Mouse (Mus musculus) small intestine, adult 2 months (tissue): ENCODE measurements around the gene Actl6b. TPM values are rescaled to one million over a fixed set of nuclear protein-coding genes. Genes with fewer than 3 reads are reported as not detected.
"Not testable (repeated sequence)": the region's sequence is repeated elsewhere in the genome, so short reads cannot be mapped to it uniquely, and the experiment has no call there.

ENCODE experiments used
- H3K27ac ChIP-seq: fragments of 200-500 bp; 2 replicates; pipeline ENCODE4 v1.5.1; 2012; ENCODE audit warnings: low read depth, low read length, control low read depth, inconsistent platforms; ENCODE audit not compliant: insufficient read depth
- H3K27me3 ChIP-seq: fragments of 200-500 bp; 2 replicates; pipeline ENCODE4 v1.6.1; 2012; ENCODE audit warnings: mild to moderate bottlenecking, moderate library complexity, low read length, inconsistent platforms; ENCODE audit not compliant: control insufficient read depth, insufficient read depth
- H3K36me3 ChIP-seq: fragments of 200-500 bp; 2 replicates; pipeline ENCODE4 v1.6.1; 2012; ENCODE audit warnings: mild to moderate bottlenecking, low read length, control low read depth, inconsistent platforms; ENCODE audit not compliant: control insufficient read depth, insufficient read depth
- H3K4me1 ChIP-seq: fragments of 200-500 bp; 2 replicates; pipeline ENCODE4 v1.6.1; 2012; ENCODE audit warnings: low read length, inconsistent platforms, mixed read lengths; ENCODE audit not compliant: control insufficient read depth, insufficient read depth, insufficient read length
- H3K4me3 ChIP-seq: fragments of 200-500 bp; 2 replicates; pipeline ENCODE4 v1.5.1; 2012; ENCODE audit warnings: low read depth, mild to moderate bottlenecking, control low read depth, inconsistent platforms, low read length, moderate library complexity
- CTCF ChIP-seq: fragments of 200-500 bp; IDR thresholded peaks from 2 replicates; pipeline ENCODE4 v1.5.1; 2012; ENCODE audit warnings: low read depth, mild to moderate bottlenecking, control low read depth, inconsistent platforms, low read length, moderate library complexity, mixed read lengths; ENCODE audit not compliant: insufficient replicate concordance, insufficient read length; ENCODE audit errors: extremely low read depth
- POLR2A ChIP-seq: fragments of 200-500 bp; IDR thresholded peaks from 2 replicates; pipeline ENCODE4 v1.6.1; 2012; ENCODE audit warnings: low read depth, mild to moderate bottlenecking, control low read depth, inconsistent platforms, low read length, moderate library complexity
- WGBS: fragments of 180-500 bp; shearing (Covaris S2); methylation state at CpG from one replicate; pipeline ENCODE4 v1.1.7; 2018; 5-methylcytosine and 5-hydroxymethylcytosine counted together
- polyA plus RNA-seq: library from polyadenylated mRNA; depleted of rRNA; stranded (reverse); fragments of >200 nt; gene quantifications from 2 replicates; pipeline ENCODE4 v1.2.3, GENCODE M21; 2012

The Actl6b gene
- polyA plus RNA-seq, 1 experiment = 1.0 TPM

- no peak overlapping the region for H3K27ac ChIP-seq
- H3K4me3 ChIP-seq = no peak overlapping the region
- TF ChIP-seq POLR2A = no peak
- TF ChIP-seq CTCF = no peak
- peaks cover 8% of the 10 kb centered on the region; the same call in 1 of the 2 replicates for H3K36me3 ChIP-seq
- no peaks in the 10 kb centered on the region for H3K27me3 ChIP-seq
- peaks cover 14% of the 10 kb centered on the region for H3K4me1 ChIP-seq
- WGBS = 62% methylated on average over 23 of the region's 23 CpGs
Observed at GRCm38 (mm10) chr5:137608654-137609190, 55.4 kb downstream of the Actl6b start.

GRCm38 (mm10) chr5:137609292-137609691 lies 56.0 kb downstream of the Actl6b start:
- Histone ChIP-seq H3K27me3 (no peaks in the 10 kb centered on the region), H3K4me3 (no peak overlapping the region), H3K36me3 (peaks cover 8% of the 10 kb centered on the region; the same call in 1 of the 2 replicates), H3K27ac (no peak overlapping the region), H3K4me1 (peaks cover 16% of the 10 kb centered on the region)
- WGBS = 69% methylated on average over 3 of the region's 3 CpGs
- TF ChIP-seq POLR2A (no peak), CTCF (no peak)

GRCm38 (mm10) chr5:137610056-137610455 lies 56.7 kb downstream of the Actl6b start:
- Histone ChIP-seq H3K36me3 (peaks cover 8% of the 10 kb centered on the region; the same call in 1 of the 2 replicates), H3K4me3 (peak overlapping the region; percentile 47), H3K4me1 (peaks cover 16% of the 10 kb centered on the region), H3K27me3 (no peaks in the 10 kb centered on the region), H3K27ac (no peak overlapping the region; the same call in 1 of the 2 replicates)
- TF ChIP-seq CTCF (no peak), POLR2A (no peak)
- 76% methylated on average over 4 of the region's 4 CpGs for WGBS

GRCm38 (mm10) chr5:137610548-137611244 lies 57.4 kb downstream of the Actl6b start:
- Histone ChIP-seq H3K4me1 (peaks cover 16% of the 10 kb centered on the region), H3K27ac (peak overlapping the region; percentile 27), H3K27me3 (no peaks in the 10 kb centered on the region), H3K36me3 (peaks cover 6% of the 10 kb centered on the region; the same call in 1 of the 2 replicates), H3K4me3 (peak overlapping the region; percentile 47)
- WGBS = 45% methylated on average over 12 of the region's 12 CpGs
- no peak for TF ChIP-seq POLR2A
- TF ChIP-seq CTCF = no peak

- H3K27me3 ChIP-seq = no peaks in the 10 kb centered on the region
- H3K4me3 ChIP-seq = peak overlapping the region; percentile 47
- 50% methylated on average over 6 of the region's 6 CpGs for WGBS
- TF ChIP-seq POLR2A (no peak), CTCF (no peak)
- peak overlapping the region; percentile 27; the same call in 1 of the 2 replicates for H3K27ac ChIP-seq
- peaks cover 6% of the 10 kb centered on the region; the same call in 1 of the 2 replicates for H3K36me3 ChIP-seq
- H3K4me1 ChIP-seq = peaks cover 16% of the 10 kb centered on the region
Observed at GRCm38 (mm10) chr5:137611245-137611602, 57.9 kb downstream of the Actl6b start.

- H3K4me1 ChIP-seq = peaks cover 16% of the 10 kb centered on the region
- H3K36me3 ChIP-seq = no peaks in the 10 kb centered on the region
- H3K4me3 ChIP-seq = no peak overlapping the region
- no peak overlapping the region for H3K27ac ChIP-seq
- WGBS = 85% methylated on average over 5 of the region's 5 CpGs
- TF ChIP-seq POLR2A (no peak), CTCF (no peak)
- H3K27me3 ChIP-seq = no peaks in the 10 kb centered on the region
Observed at GRCm38 (mm10) chr5:137613076-137613475, 59.8 kb downstream of the Actl6b start.

GRCm38 (mm10) chr5:137613550-137613949 lies 60.2 kb downstream of the Actl6b start, which contains the start of gene Pcolce:
Gene Pcolce (minus strand): TSS chr5:137613784.
- no peak within 1 kb of the TSS for H3K27ac ChIP-seq
- peaks cover 16% of the 10 kb centered on the region for H3K4me1 ChIP-seq
- no peaks in the 10 kb centered on the region for H3K27me3 ChIP-seq
- no peak within 1 kb of the TSS for H3K4me3 ChIP-seq
- TF ChIP-seq CTCF (no peak), POLR2A (no peak)
- 29% methylated on average over 11 of the region's 11 CpGs for WGBS
- H3K36me3 ChIP-seq = no peaks in the 10 kb centered on the region

- not testable (repeated sequence) for H3K27me3 ChIP-seq, H3K4me3 ChIP-seq, H3K36me3 ChIP-seq, H3K27ac ChIP-seq
- 92% methylated on average over 2 of the region's 2 CpGs for WGBS
- H3K4me1 ChIP-seq = peaks cover 13% of the 10 kb centered on the region
Observed at GRCm38 (mm10) chr5:137614921-137615320, 61.6 kb downstream of the Actl6b start.
